Mouse (Mus musculus): ENCODE results near the gene Cyp4f14. TPM values are rescaled to one million over a fixed set of nuclear protein-coding genes. Genes with fewer than 3 reads are reported as not detected.

Gene Cyp4f14
- polyA plus RNA-seq, 1 experiment from 2014 or later = not detected

Other genes starting within 250 kb of the Cyp4f14 start
- gene Cyp4f15, start 231.7 kb downstream of the Cyp4f14 start, polyA plus RNA-seq (2015; fragmentation: Nextera tagmentation; extraction: Ambion mirVana) = 0.13 and 0.36 TPM in 2 replicates
- gene Zfp871, start 129.1 kb downstream of the Cyp4f14 start, polyA plus RNA-seq (2015; fragmentation: Nextera tagmentation; extraction: Ambion mirVana) = 46.3 and 50.3 TPM in 2 replicates
- 5.3 and 5.8 TPM in 2 replicates for gene Zfp811, start 107.4 kb downstream of the Cyp4f14 start, polyA plus RNA-seq (2015; fragmentation: Nextera tagmentation; extraction: Ambion mirVana)
- 21.7 and 22.0 TPM in 2 replicates for gene Zfp799, start 87.1 kb downstream of the Cyp4f14 start, polyA plus RNA-seq (2015; fragmentation: Nextera tagmentation; extraction: Ambion mirVana)
- 7.1 and 9.5 TPM in 2 replicates for gene Zfp870, start 25.7 kb downstream of the Cyp4f14 start, polyA plus RNA-seq (2015; fragmentation: Nextera tagmentation; extraction: Ambion mirVana)
- 9.3 and 9.9 TPM in 2 replicates for gene Cyp4f13, start 30.1 kb upstream of the Cyp4f14 start, polyA plus RNA-seq (2015; fragmentation: Nextera tagmentation; extraction: Ambion mirVana)
- 12.3 and 13.1 TPM in 2 replicates for gene Zfp472, start 48.5 kb upstream of the Cyp4f14 start, polyA plus RNA-seq (2015; fragmentation: Nextera tagmentation; extraction: Ambion mirVana)
- 14.9 and 17.6 TPM in 2 replicates for gene Zfp952, start 75.8 kb upstream of the Cyp4f14 start, polyA plus RNA-seq (2015; fragmentation: Nextera tagmentation; extraction: Ambion mirVana)
- 18.5 and 18.6 TPM in 2 replicates for gene Zfp763, start 116.1 kb upstream of the Cyp4f14 start, polyA plus RNA-seq (2015; fragmentation: Nextera tagmentation; extraction: Ambion mirVana)
- gene 4921501E09Rik, start 150.7 kb upstream of the Cyp4f14 start, polyA plus RNA-seq (2015; fragmentation: Nextera tagmentation; extraction: Ambion mirVana) = not detected in 2 replicates
- 10.9 and 12.0 TPM in 2 replicates for gene Zfp563, start 172.0 kb upstream of the Cyp4f14 start, polyA plus RNA-seq (2015; fragmentation: Nextera tagmentation; extraction: Ambion mirVana)
- gene Morc2b, start 222.3 kb upstream of the Cyp4f14 start, polyA plus RNA-seq (2015; fragmentation: Nextera tagmentation; extraction: Ambion mirVana) = 0.14 TPM in 1 of 2 replicates, not detected in the other